Mouse (Mus musculus): ENCODE data around the gene Ascc3. TPM values are rescaled to one million over a fixed set of nuclear protein-coding genes. Genes with fewer than 3 reads are reported as not detected.

Gene Ascc3
- polyA plus RNA-seq, 1 experiment from 2014 or later: 23.0 TPM

DNA sequence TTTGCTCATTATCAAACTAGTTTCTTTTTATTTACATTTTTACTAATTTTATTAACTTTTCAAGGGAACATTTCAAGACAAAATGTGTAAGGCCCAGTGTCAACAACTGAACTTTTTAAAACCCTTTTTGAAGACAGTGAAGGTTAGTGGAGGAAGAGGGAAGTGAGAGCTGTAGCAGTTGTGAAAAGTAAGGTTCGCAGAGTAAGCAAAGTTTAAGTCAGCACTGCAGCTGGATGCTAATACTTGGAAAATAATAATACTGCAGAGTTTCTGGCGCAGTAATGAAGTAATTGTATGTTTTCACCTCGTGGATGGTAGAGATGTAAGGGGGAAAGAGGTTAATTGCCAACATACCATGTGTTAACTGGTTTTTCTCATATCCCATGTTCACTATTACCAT, 112.4 kb downstream of the Ascc3 start:
- Histone ChIP-seq H3K4me2 (ENCODE audit: low read depth, low read length) (no peak overlapping the region), H3K27ac (replicated peaks; ENCODE audit: low read depth, low read length) (no peak overlapping the region), H3K9me3 (ENCODE audit: control insufficient read depth, low read length) (no peaks in the 10 kb centered on the region), H3K4me1 (ENCODE audit: control insufficient read depth, insufficient read depth, low read length) (no peaks in the 10 kb centered on the region), H3K9ac (ENCODE audit: low read depth, low read length) (no peak overlapping the region), H3K36me3 (ENCODE audit: control insufficient read depth, insufficient read depth, low read length) (0 out of 2 replicates have a peak, but pooled peaks cover 7% of the 10 kb centered on the region), H3K27me3 (replicated peaks; ENCODE audit: control insufficient read depth, insufficient read depth, low read length) (no peaks in the 10 kb centered on the region), H3K4me3 (ENCODE audit: low read depth, low read length) (no peak overlapping the region)
- ATAC-seq (ENCODE audit: low read depth) (no peak), DNase-seq (ENCODE audit: low spot score) (no peak)
- WGBS: 77% methylated on average over 3 of the region's 3 CpGs

DNA sequence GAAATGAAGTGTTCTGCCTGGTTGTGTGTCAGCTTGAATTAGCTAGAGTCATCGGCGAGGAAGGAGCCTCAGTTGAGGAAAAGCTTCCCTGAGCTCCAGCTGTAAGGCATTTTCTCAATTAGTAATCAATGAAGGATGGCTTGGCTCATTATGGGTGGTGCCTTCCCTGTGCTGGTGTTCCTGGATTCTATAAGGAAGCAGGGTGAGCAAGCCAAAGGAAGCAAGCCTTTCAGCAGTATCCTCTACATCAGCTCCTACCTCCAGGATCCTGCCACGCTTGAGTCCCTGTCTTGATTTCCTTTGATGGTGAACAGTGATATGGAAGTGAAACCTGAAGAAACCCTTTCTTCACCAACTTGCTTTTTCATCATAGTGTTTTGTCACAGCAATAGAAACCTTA, 118.8 kb downstream of the Ascc3 start:
- Histone ChIP-seq H3K4me3 (ENCODE audit: low read depth, low read length) (no peak overlapping the region), H3K4me2 (ENCODE audit: low read depth, low read length) (no peak overlapping the region), H3K27ac (replicated peaks; ENCODE audit: low read depth, low read length) (no peak overlapping the region), H3K27me3 (replicated peaks; ENCODE audit: control insufficient read depth, insufficient read depth, low read length) (no peaks in the 10 kb centered on the region), H3K9me3 (ENCODE audit: control insufficient read depth, low read length) (no peaks in the 10 kb centered on the region), H3K36me3 (ENCODE audit: control insufficient read depth, insufficient read depth, low read length) (peaks cover 13% of the 10 kb centered on the region), H3K4me1 (ENCODE audit: control insufficient read depth, insufficient read depth, low read length) (no peaks in the 10 kb centered on the region), H3K9ac (ENCODE audit: low read depth, low read length) (no peak overlapping the region)
- ATAC-seq (ENCODE audit: low read depth) (no peak), DNase-seq (ENCODE audit: low spot score) (peak; percentile 2)
- 59% methylated on average over 3 of the region's 3 CpGs for WGBS

DNA sequence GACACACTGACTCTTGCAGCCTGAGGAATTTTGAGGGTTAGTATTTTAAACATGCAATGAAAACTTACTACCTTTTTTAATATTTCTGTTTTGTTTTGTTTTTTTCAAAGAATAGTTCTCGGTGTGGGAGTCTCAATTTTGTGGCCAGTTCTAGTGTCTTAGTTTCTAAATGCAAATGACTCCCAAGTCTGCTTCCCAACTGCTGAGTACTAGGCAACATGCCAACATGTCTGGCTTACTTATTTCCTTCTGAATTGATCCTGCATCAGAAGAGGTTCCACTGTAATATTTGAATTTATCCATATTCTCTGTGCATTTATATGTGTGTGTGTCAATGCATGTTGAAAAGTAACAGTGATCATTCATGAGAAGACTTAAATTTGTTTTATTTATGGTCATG, 119.3 kb downstream of the Ascc3 start:
- H3K27me3 ChIP-seq (replicated peaks; ENCODE audit: control insufficient read depth, insufficient read depth, low read length): no peaks in the 10 kb centered on the region
- H3K4me1 ChIP-seq (ENCODE audit: control insufficient read depth, insufficient read depth, low read length): no peaks in the 10 kb centered on the region
- H3K27ac ChIP-seq (replicated peaks; ENCODE audit: low read depth, low read length): no peak overlapping the region
- no peak overlapping the region for H3K4me3 ChIP-seq (ENCODE audit: low read depth, low read length)
- peaks cover 14% of the 10 kb centered on the region for H3K36me3 ChIP-seq (ENCODE audit: control insufficient read depth, insufficient read depth, low read length)
- no peaks in the 10 kb centered on the region for H3K9me3 ChIP-seq (ENCODE audit: control insufficient read depth, low read length)
- WGBS: 82% methylated on average over 1 of the region's 1 CpGs
- no peak overlapping the region for H3K4me2 ChIP-seq (ENCODE audit: low read depth, low read length)
- peak; percentile 6 for DNase-seq (ENCODE audit: low spot score)
- no peak overlapping the region for H3K9ac ChIP-seq (ENCODE audit: low read depth, low read length)
- ATAC-seq (ENCODE audit: low read depth): no peak

DNA sequence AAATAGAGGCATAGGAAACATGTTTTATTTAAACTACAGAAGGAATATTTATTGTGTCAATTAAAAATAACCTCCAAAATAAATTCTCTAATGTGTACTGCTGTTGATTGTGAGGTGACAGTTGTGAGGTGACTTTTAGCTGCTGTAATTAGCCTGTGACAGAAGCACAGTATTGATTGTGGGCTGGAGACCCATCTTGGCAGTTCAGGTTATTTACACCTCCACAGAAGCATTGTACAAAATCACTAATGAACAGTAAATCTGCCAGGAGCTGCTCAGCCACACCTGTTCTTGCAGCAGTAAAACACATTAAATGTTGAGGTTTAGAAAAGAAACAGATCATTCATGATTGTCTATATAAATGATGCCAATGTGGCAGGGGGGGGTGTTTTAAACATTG, 141.0 kb downstream of the Ascc3 start:
- H3K36me3 ChIP-seq (ENCODE audit: control insufficient read depth, insufficient read depth, low read length): 0 out of 2 replicates have a peak, but pooled peaks cover 4% of the 10 kb centered on the region
- no peak overlapping the region for H3K4me2 ChIP-seq (ENCODE audit: low read depth, low read length)
- ATAC-seq (ENCODE audit: low read depth) (no peak), DNase-seq (ENCODE audit: low spot score) (no peak)
- no peak overlapping the region for H3K9ac ChIP-seq (ENCODE audit: low read depth, low read length)
- no peaks in the 10 kb centered on the region for H3K9me3 ChIP-seq (ENCODE audit: control insufficient read depth, low read length)
- no peaks in the 10 kb centered on the region for H3K4me1 ChIP-seq (ENCODE audit: control insufficient read depth, insufficient read depth, low read length)
- no peak overlapping the region for H3K27ac ChIP-seq (replicated peaks; ENCODE audit: low read depth, low read length)
- H3K4me3 ChIP-seq (ENCODE audit: low read depth, low read length): no peak overlapping the region
- no peaks in the 10 kb centered on the region for H3K27me3 ChIP-seq (replicated peaks; ENCODE audit: control insufficient read depth, insufficient read depth, low read length)

DNA sequence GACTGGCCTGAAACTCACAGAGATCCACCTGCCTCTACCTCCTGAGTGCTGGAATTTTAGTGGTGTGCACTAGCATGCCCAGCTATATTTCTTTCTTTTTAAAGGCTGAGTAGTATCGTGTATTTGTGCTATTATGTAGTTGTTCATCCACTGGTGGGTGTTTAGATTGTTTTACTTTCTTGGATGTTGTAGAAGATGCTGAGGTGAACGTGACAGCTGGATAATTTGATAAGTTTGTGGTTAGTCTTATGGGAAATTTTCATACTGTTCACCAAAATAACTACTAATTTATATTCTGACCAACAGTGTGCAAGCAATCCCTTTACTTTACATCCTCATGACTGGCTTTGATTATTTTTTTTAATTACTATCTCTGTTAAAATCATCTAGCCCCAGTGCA, 169.6 kb downstream of the Ascc3 start:
- H3K27ac ChIP-seq (replicated peaks; ENCODE audit: low read depth, low read length): no peak overlapping the region
- 80% methylated on average over 2 of the region's 2 CpGs for WGBS
- no peak for DNase-seq (ENCODE audit: low spot score)
- no peaks in the 10 kb centered on the region for H3K27me3 ChIP-seq (replicated peaks; ENCODE audit: control insufficient read depth, insufficient read depth, low read length)
- no peak overlapping the region for H3K4me2 ChIP-seq (ENCODE audit: low read depth, low read length)
- H3K36me3 ChIP-seq (ENCODE audit: control insufficient read depth, insufficient read depth, low read length): no peaks in the 10 kb centered on the region; the same call in 1 of the 2 replicates
- H3K9me3 ChIP-seq (ENCODE audit: control insufficient read depth, low read length): no peaks in the 10 kb centered on the region
- H3K9ac ChIP-seq (ENCODE audit: low read depth, low read length): no peak overlapping the region
- H3K4me1 ChIP-seq (ENCODE audit: control insufficient read depth, insufficient read depth, low read length): no peaks in the 10 kb centered on the region
- no peak for ATAC-seq (ENCODE audit: low read depth)
- H3K4me3 ChIP-seq (ENCODE audit: low read depth, low read length): no peak overlapping the region

DNA sequence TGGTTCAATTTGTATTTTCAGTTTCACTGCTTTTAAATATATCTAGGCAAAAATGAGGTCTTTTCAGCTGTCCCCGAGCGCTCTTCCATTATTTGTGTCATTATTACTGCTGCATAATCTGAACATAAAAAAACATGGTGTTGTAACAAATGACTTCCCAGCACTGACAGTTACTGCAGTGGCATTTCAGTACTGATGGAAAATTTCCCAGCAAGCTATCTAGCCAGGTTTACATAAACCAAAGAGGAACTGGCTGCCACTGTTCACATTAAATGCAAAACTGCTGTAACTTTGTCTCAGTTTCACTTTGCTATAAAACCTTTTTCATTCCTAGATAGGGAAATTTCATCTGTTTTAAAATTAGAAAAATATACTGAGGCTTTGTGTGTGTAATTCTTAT, 170.5 kb downstream of the Ascc3 start:
- H3K4me1 ChIP-seq (ENCODE audit: control insufficient read depth, insufficient read depth, low read length): no peaks in the 10 kb centered on the region
- 83% methylated on average over 2 of the region's 2 CpGs for WGBS

DNA sequence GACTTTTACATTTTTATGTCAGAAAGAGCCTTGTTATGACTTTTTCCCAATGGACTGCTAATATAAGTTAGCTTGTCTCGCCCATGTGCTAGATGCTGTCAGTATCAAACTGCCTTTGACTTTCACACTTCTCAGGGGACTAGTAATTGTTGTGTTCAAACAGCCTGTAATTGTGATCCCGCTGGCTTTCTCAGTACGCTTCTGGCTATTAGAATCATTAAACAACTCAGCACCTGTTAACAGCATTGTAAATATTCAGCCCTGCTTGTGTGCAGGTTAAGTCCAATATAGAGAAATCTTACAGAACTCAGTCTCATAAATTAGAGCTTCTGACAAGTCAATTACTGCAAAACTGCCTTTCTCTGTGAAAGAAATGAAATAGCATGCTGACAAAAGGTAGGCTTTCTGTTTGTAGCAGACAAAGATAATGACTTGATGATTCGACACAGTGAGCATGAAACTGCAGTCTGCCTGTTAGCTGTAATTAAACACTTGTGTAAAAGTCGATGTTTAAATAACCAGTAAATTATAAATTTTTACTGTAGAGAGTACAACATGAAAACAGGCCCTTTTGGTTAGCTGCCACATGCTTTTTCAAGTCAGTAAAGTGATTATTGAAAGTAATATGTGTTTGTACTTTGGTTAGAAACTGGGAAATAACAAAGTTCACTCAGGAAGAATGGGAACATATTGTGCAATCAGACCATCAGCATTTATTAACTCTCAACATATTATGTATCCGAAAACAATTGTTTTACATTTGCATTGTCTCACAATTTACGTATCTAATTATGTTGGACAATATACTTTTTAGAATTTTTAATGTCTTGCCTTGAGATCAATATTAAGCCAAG, 171.2 kb downstream of the Ascc3 start:
- Histone ChIP-seq H3K4me1 (ENCODE audit: control insufficient read depth, insufficient read depth, low read length) (no peaks in the 10 kb centered on the region), H3K27ac (replicated peaks; ENCODE audit: low read depth, low read length) (no peak overlapping the region), H3K4me2 (ENCODE audit: low read depth, low read length) (no peak overlapping the region), H3K27me3 (replicated peaks; ENCODE audit: control insufficient read depth, insufficient read depth, low read length) (no peaks in the 10 kb centered on the region), H3K36me3 (ENCODE audit: control insufficient read depth, insufficient read depth, low read length) (peaks cover under 1% of the 10 kb centered on the region; the same call in 1 of the 2 replicates), H3K4me3 (ENCODE audit: low read depth, low read length) (no peak overlapping the region), H3K9ac (ENCODE audit: low read depth, low read length) (no peak overlapping the region), H3K9me3 (ENCODE audit: control insufficient read depth, low read length) (no peaks in the 10 kb centered on the region)
- ATAC-seq (ENCODE audit: low read depth) (peak; percentile 63; the same call in 1 of the 2 replicates), DNase-seq (ENCODE audit: low spot score) (peak; percentile 27)
- WGBS: 65% methylated on average over 7 of the region's 7 CpGs

More for the DNA sequence above, 170.5 kb downstream of the Ascc3 start:
- no peaks in the 10 kb centered on the region; the same call in 1 of the 2 replicates for H3K36me3 ChIP-seq (ENCODE audit: control insufficient read depth, insufficient read depth, low read length)
- no peaks in the 10 kb centered on the region for H3K9me3 ChIP-seq (ENCODE audit: control insufficient read depth, low read length)
- no peaks in the 10 kb centered on the region for H3K27me3 ChIP-seq (replicated peaks; ENCODE audit: control insufficient read depth, insufficient read depth, low read length)
- H3K9ac ChIP-seq (ENCODE audit: low read depth, low read length): no peak overlapping the region
- H3K4me3 ChIP-seq (ENCODE audit: low read depth, low read length): no peak overlapping the region
- ATAC-seq (ENCODE audit: low read depth) (no peak), DNase-seq (ENCODE audit: low spot score) (no peak)
- no peak overlapping the region for H3K4me2 ChIP-seq (ENCODE audit: low read depth, low read length)
- H3K27ac ChIP-seq (replicated peaks; ENCODE audit: low read depth, low read length): no peak overlapping the region

DNA sequence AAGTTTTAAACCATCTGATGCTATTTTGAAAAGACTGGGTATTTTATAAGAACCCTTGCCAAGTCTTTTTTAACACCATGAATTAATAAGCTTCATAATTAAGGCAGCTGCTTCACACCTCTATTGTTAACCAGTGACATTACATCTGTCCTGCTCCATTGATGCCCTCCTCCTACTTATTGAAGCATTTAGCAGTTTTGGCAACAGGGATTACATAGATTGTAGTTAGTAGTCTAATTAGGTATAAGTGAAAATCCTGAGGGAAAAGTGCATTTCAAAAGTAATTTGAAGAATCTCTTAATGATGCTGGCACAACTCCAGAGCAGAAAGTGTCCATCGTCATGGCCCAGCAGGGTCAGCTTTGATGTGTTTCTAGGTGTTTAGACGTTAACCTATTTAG, 180.3 kb downstream of the Ascc3 start:
- no peak overlapping the region for H3K9ac ChIP-seq (ENCODE audit: low read depth, low read length)
- 55% methylated on average over 2 of the region's 2 CpGs for WGBS
- H3K27ac ChIP-seq (replicated peaks; ENCODE audit: low read depth, low read length): no peak overlapping the region
- no peaks in the 10 kb centered on the region for H3K27me3 ChIP-seq (replicated peaks; ENCODE audit: control insufficient read depth, insufficient read depth, low read length)
- H3K4me3 ChIP-seq (ENCODE audit: low read depth, low read length): no peak overlapping the region
- peaks cover 5% of the 10 kb centered on the region; the same call in 1 of the 2 replicates for H3K36me3 ChIP-seq (ENCODE audit: control insufficient read depth, insufficient read depth, low read length)
- H3K4me2 ChIP-seq (ENCODE audit: low read depth, low read length): no peak overlapping the region
- H3K9me3 ChIP-seq (ENCODE audit: control insufficient read depth, low read length): no peaks in the 10 kb centered on the region
- ATAC-seq (ENCODE audit: low read depth) (no peak), DNase-seq (ENCODE audit: low spot score) (peak; percentile 32)
- H3K4me1 ChIP-seq (ENCODE audit: control insufficient read depth, insufficient read depth, low read length): no peaks in the 10 kb centered on the region

DNA sequence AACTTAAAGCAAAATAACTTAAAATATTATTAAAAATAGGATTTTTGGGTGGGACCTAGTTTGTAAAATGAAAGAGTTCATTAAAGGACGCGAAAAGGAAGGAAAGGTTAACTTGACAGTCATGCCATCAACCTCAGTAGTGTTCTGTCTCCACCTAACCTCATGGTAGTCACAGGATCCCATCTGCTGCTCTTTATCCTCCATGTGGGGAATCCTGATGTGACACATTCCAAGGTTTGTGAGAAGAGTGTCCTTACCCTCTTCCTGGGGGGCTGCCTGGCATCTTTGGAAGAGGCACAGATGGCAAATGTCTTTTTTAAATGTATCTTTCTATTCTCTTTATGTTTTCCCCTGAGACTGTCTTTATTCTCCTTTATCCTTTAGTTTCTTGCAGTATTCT, 181.4 kb downstream of the Ascc3 start:
- peaks cover 3% of the 10 kb centered on the region; the same call in 1 of the 2 replicates for H3K36me3 ChIP-seq (ENCODE audit: control insufficient read depth, insufficient read depth, low read length)
- WGBS: 87% methylated on average over 2 of the region's 2 CpGs
- no peak overlapping the region for H3K27ac ChIP-seq (replicated peaks; ENCODE audit: low read depth, low read length)
- DNase-seq (ENCODE audit: low spot score): no peak
- no peak overlapping the region for H3K4me2 ChIP-seq (ENCODE audit: low read depth, low read length)
- no peaks in the 10 kb centered on the region for H3K9me3 ChIP-seq (ENCODE audit: control insufficient read depth, low read length)
- no peak overlapping the region for H3K4me3 ChIP-seq (ENCODE audit: low read depth, low read length)
- no peaks in the 10 kb centered on the region for H3K27me3 ChIP-seq (replicated peaks; ENCODE audit: control insufficient read depth, insufficient read depth, low read length)
- H3K4me1 ChIP-seq (ENCODE audit: control insufficient read depth, insufficient read depth, low read length): no peaks in the 10 kb centered on the region
- no peak for ATAC-seq (ENCODE audit: low read depth)
- no peak overlapping the region for H3K9ac ChIP-seq (ENCODE audit: low read depth, low read length)

All from embryonic facial prominence, embryonic 14.5 days (tissue).